Mouse (Mus musculus): ENCODE results near the gene Nrxn2. TPM values are rescaled to one million over a fixed set of nuclear protein-coding genes. Genes with fewer than 3 reads are reported as not detected.

The Nrxn2 gene
- polyA plus RNA-seq, 1 experiment from 2014 or later, result 5.0 TPM

- Histone ChIP-seq H3K4me1 (ENCODE audit: control insufficient read depth, insufficient read depth, low read length) (peaks cover 8% of the 10 kb centered on the region), H3K27ac (replicated peaks; ENCODE audit: low read depth, low read length) (no peak overlapping the region), H3K9ac (replicated peaks; ENCODE audit: low read length) (no peak overlapping the region), H3K4me3 (ENCODE audit: low read depth, low read length) (no peak overlapping the region), H3K36me3 (replicated peaks; ENCODE audit: control insufficient read depth, insufficient read depth, low read depth, low read length) (no peaks in the 10 kb centered on the region), H3K4me2 (ENCODE audit: low read depth, low read length) (no peak overlapping the region), H3K27me3 (ENCODE audit: control insufficient read depth, insufficient read depth, low read length) (no peaks in the 10 kb centered on the region), H3K9me3 (replicated peaks; ENCODE audit: control insufficient read depth, low read length) (no peaks in the 10 kb centered on the region)
- no peak for ATAC-seq (replicated peaks; ENCODE audit: insufficient number of reproducible peaks, low FRiP score, low TSS enrichment, low read depth)
- 77% methylated on average over 5 of the region's 5 CpGs for WGBS
- no peak for DNase-seq (ENCODE audit: low spot score)
These were observed 33.1 kb upstream of the Nrxn2 start for GRCm38 (mm10) chr19:6385419-6385818.

- Histone ChIP-seq H3K9me3 (replicated peaks; ENCODE audit: control insufficient read depth, low read length) (no peaks in the 10 kb centered on the region), H3K4me1 (ENCODE audit: control insufficient read depth, insufficient read depth, low read length) (peaks cover 8% of the 10 kb centered on the region), H3K36me3 (replicated peaks; ENCODE audit: control insufficient read depth, insufficient read depth, low read depth, low read length) (no peaks in the 10 kb centered on the region), H3K9ac (replicated peaks; ENCODE audit: low read length) (no peak overlapping the region), H3K27ac (replicated peaks; ENCODE audit: low read depth, low read length) (no peak overlapping the region), H3K27me3 (ENCODE audit: control insufficient read depth, insufficient read depth, low read length) (no peaks in the 10 kb centered on the region), H3K4me3 (ENCODE audit: low read depth, low read length) (no peak overlapping the region), H3K4me2 (ENCODE audit: low read depth, low read length) (no peak overlapping the region)
- ATAC-seq (replicated peaks; ENCODE audit: insufficient number of reproducible peaks, low FRiP score, low TSS enrichment, low read depth) (no peak), DNase-seq (ENCODE audit: low spot score) (no peak)
- WGBS, result 83% methylated on average over 7 of the region's 7 CpGs
These were observed 32.7 kb upstream of the Nrxn2 start for GRCm38 (mm10) chr19:6385821-6386220.

- H3K27ac ChIP-seq (replicated peaks; ENCODE audit: low read depth, low read length), result no peak overlapping the region
- no peak overlapping the region for H3K9ac ChIP-seq (replicated peaks; ENCODE audit: low read length)
- H3K4me2 ChIP-seq (ENCODE audit: low read depth, low read length), result no peak overlapping the region
- no peaks in the 10 kb centered on the region for H3K9me3 ChIP-seq (replicated peaks; ENCODE audit: control insufficient read depth, low read length)
- no peak overlapping the region for H3K4me3 ChIP-seq (ENCODE audit: low read depth, low read length)
- H3K27me3 ChIP-seq (ENCODE audit: control insufficient read depth, insufficient read depth, low read length), result no peaks in the 10 kb centered on the region
- peaks cover 8% of the 10 kb centered on the region for H3K4me1 ChIP-seq (ENCODE audit: control insufficient read depth, insufficient read depth, low read length)
- no peaks in the 10 kb centered on the region for H3K36me3 ChIP-seq (replicated peaks; ENCODE audit: control insufficient read depth, insufficient read depth, low read depth, low read length)
- WGBS, result 65% methylated on average over 9 of the region's 9 CpGs
- ATAC-seq (replicated peaks; ENCODE audit: insufficient number of reproducible peaks, low FRiP score, low TSS enrichment, low read depth) (no peak), DNase-seq (ENCODE audit: low spot score) (no peak)
These were observed 32.3 kb upstream of the Nrxn2 start for GRCm38 (mm10) chr19:6386234-6386633.

- 82% methylated on average over 13 of the region's 13 CpGs for WGBS
- H3K9ac ChIP-seq (replicated peaks; ENCODE audit: low read length), result no peak overlapping the region
- no peak overlapping the region for H3K27ac ChIP-seq (replicated peaks; ENCODE audit: low read depth, low read length)
- no peaks in the 10 kb centered on the region for H3K9me3 ChIP-seq (replicated peaks; ENCODE audit: control insufficient read depth, low read length)
- no peaks in the 10 kb centered on the region for H3K27me3 ChIP-seq (ENCODE audit: control insufficient read depth, insufficient read depth, low read length)
- no peak overlapping the region for H3K4me3 ChIP-seq (ENCODE audit: low read depth, low read length)
- no peak overlapping the region for H3K4me2 ChIP-seq (ENCODE audit: low read depth, low read length)
- H3K36me3 ChIP-seq (replicated peaks; ENCODE audit: control insufficient read depth, insufficient read depth, low read depth, low read length), result no peaks in the 10 kb centered on the region
- DNase-seq (ENCODE audit: low spot score), result no peak
- peaks cover 8% of the 10 kb centered on the region for H3K4me1 ChIP-seq (ENCODE audit: control insufficient read depth, insufficient read depth, low read length)
- ATAC-seq (replicated peaks; ENCODE audit: insufficient number of reproducible peaks, low FRiP score, low TSS enrichment, low read depth), result no peak
These were observed 30.5 kb upstream of the Nrxn2 start for GRCm38 (mm10) chr19:6388006-6388405.

- ATAC-seq (replicated peaks; ENCODE audit: insufficient number of reproducible peaks, low FRiP score, low TSS enrichment, low read depth) (peak; percentile 47; the same call in 1 of the 2 replicates), DNase-seq (ENCODE audit: low spot score) (peak; percentile 48)
- Histone ChIP-seq H3K4me1 (ENCODE audit: control insufficient read depth, insufficient read depth, low read length) (peaks cover 7% of the 10 kb centered on the region), H3K9me3 (replicated peaks; ENCODE audit: control insufficient read depth, low read length) (no peaks in the 10 kb centered on the region), H3K27me3 (ENCODE audit: control insufficient read depth, insufficient read depth, low read length) (no peaks in the 10 kb centered on the region), H3K4me2 (ENCODE audit: low read depth, low read length) (peak overlapping the region; percentile 57), H3K9ac (replicated peaks; ENCODE audit: low read length) (peak overlapping the region; percentile 44), H3K36me3 (replicated peaks; ENCODE audit: control insufficient read depth, insufficient read depth, low read depth, low read length) (no peaks in the 10 kb centered on the region), H3K4me3 (ENCODE audit: low read depth, low read length) (peak overlapping the region; percentile 21; the same call in 1 of the 2 replicates), H3K27ac (replicated peaks; ENCODE audit: low read depth, low read length) (no peak overlapping the region)
- 5% methylated on average over 16 of the region's 16 CpGs for WGBS
These were observed 28.7 kb upstream of the Nrxn2 start for GRCm38 (mm10) chr19:6389803-6390202.

- Histone ChIP-seq H3K27me3 (ENCODE audit: control insufficient read depth, insufficient read depth, low read length) (no peaks in the 10 kb centered on the region), H3K4me2 (ENCODE audit: low read depth, low read length) (no peak overlapping the region; the same call in 1 of the 2 replicates), H3K9ac (replicated peaks; ENCODE audit: low read length) (no peak overlapping the region), H3K4me3 (ENCODE audit: low read depth, low read length) (no peak overlapping the region), H3K36me3 (replicated peaks; ENCODE audit: control insufficient read depth, insufficient read depth, low read depth, low read length) (no peaks in the 10 kb centered on the region), H3K9me3 (replicated peaks; ENCODE audit: control insufficient read depth, low read length) (no peaks in the 10 kb centered on the region), H3K27ac (replicated peaks; ENCODE audit: low read depth, low read length) (no peak overlapping the region), H3K4me1 (ENCODE audit: control insufficient read depth, insufficient read depth, low read length) (peaks cover 5% of the 10 kb centered on the region)
- 53% methylated on average over 6 of the region's 6 CpGs for WGBS
- ATAC-seq (replicated peaks; ENCODE audit: insufficient number of reproducible peaks, low FRiP score, low TSS enrichment, low read depth), result no peak
- DNase-seq (ENCODE audit: low spot score), result no peak
These were observed 28.3 kb upstream of the Nrxn2 start for GRCm38 (mm10) chr19:6390251-6390650.

GRCm38 (mm10) chr19:6392743-6393393, 25.7 kb upstream of the Nrxn2 start:
- Histone ChIP-seq H3K9ac (replicated peaks; ENCODE audit: low read length) (no peak overlapping the region), H3K36me3 (replicated peaks; ENCODE audit: control insufficient read depth, insufficient read depth, low read depth, low read length) (no peaks in the 10 kb centered on the region), H3K4me3 (ENCODE audit: low read depth, low read length) (no peak overlapping the region), H3K9me3 (replicated peaks; ENCODE audit: control insufficient read depth, low read length) (no peaks in the 10 kb centered on the region), H3K4me1 (ENCODE audit: control insufficient read depth, insufficient read depth, low read length) (peaks cover 5% of the 10 kb centered on the region), H3K4me2 (ENCODE audit: low read depth, low read length) (no peak overlapping the region), H3K27me3 (ENCODE audit: control insufficient read depth, insufficient read depth, low read length) (no peaks in the 10 kb centered on the region), H3K27ac (replicated peaks; ENCODE audit: low read depth, low read length) (no peak overlapping the region)
- DNase-seq (ENCODE audit: low spot score) (no peak), ATAC-seq (replicated peaks; ENCODE audit: insufficient number of reproducible peaks, low FRiP score, low TSS enrichment, low read depth) (no peak)
- 92% methylated on average over 14 of the region's 14 CpGs for WGBS

- Histone ChIP-seq H3K36me3 (replicated peaks; ENCODE audit: control insufficient read depth, insufficient read depth, low read depth, low read length) (no peaks in the 10 kb centered on the region), H3K4me1 (ENCODE audit: control insufficient read depth, insufficient read depth, low read length) (peaks cover 6% of the 10 kb centered on the region), H3K9ac (replicated peaks; ENCODE audit: low read length) (no peak overlapping the region), H3K9me3 (replicated peaks; ENCODE audit: control insufficient read depth, low read length) (no peaks in the 10 kb centered on the region), H3K27me3 (ENCODE audit: control insufficient read depth, insufficient read depth, low read length) (peaks cover 4% of the 10 kb centered on the region; the same call in 1 of the 2 replicates), H3K27ac (replicated peaks; ENCODE audit: low read depth, low read length) (no peak overlapping the region), H3K4me3 (ENCODE audit: low read depth, low read length) (no peak overlapping the region), H3K4me2 (ENCODE audit: low read depth, low read length) (no peak overlapping the region)
- 87% methylated on average over 16 of the region's 16 CpGs for WGBS
- no peak for DNase-seq (ENCODE audit: low spot score)
- no peak for ATAC-seq (replicated peaks; ENCODE audit: insufficient number of reproducible peaks, low FRiP score, low TSS enrichment, low read depth)
These were observed 24.9 kb upstream of the Nrxn2 start for GRCm38 (mm10) chr19:6393637-6394036.

Data from embryonic facial prominence, embryonic 11.5 days (tissue).